Mouse (Mus musculus): ENCODE data around the gene Magi1. TPM values are rescaled to one million over a fixed set of nuclear protein-coding genes. Genes with fewer than 3 reads are reported as not detected.

Magi1 gene
- polyA plus RNA-seq, 1 experiment, result 2.1 TPM

DNA sequence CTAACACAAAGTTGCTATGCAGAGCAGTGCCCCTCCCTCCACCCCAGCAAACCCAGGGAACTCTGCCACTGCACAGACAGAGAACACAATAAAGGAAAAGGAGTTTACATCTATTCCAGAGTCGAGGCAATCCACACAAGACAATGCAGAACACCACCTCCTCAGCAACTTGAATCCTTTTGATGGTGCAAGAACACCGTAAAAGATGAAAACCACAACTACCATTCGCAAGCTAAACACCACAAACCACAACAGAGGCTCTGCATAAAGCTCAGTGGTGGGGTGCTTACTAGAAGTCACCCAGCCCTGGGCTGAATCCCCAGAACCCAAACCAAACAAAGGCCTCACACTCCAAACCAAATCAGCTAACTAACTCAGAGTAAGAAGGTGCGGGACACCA, 99.4 kb downstream of the Magi1 start:
- H3K4me3 ChIP-seq (ENCODE audit: control insufficient read depth, insufficient read depth, low read length), result no peak overlapping the region
- H3K36me3 ChIP-seq (ENCODE audit: control insufficient read depth, insufficient read depth, low read length), result no peaks in the 10 kb centered on the region
- H3K4me1 ChIP-seq (replicated peaks; ENCODE audit: control insufficient read depth, insufficient read depth, low read length), result no peaks in the 10 kb centered on the region
- no peaks in the 10 kb centered on the region for H3K27me3 ChIP-seq (ENCODE audit: control insufficient read depth, insufficient read depth, low read length)
- WGBS, result 8% methylated on average over 4 of the region's 4 CpGs
- DNase-seq, result no peak
- TF ChIP-seq CTCF (IDR thresholded peaks at IDR 0.05; ENCODE audit: borderline replicate concordance, control insufficient read depth, extremely low read depth, insufficient read depth, low read length, poor library complexity) (no peak), POLR2A (IDR thresholded peaks at IDR 0.05; ENCODE audit: control insufficient read depth, extremely low read depth, insufficient read depth, low read length, poor library complexity) (no peak)
- H3K27ac ChIP-seq (ENCODE audit: control insufficient read depth, insufficient read depth, low read length), result no peak overlapping the region

DNA sequence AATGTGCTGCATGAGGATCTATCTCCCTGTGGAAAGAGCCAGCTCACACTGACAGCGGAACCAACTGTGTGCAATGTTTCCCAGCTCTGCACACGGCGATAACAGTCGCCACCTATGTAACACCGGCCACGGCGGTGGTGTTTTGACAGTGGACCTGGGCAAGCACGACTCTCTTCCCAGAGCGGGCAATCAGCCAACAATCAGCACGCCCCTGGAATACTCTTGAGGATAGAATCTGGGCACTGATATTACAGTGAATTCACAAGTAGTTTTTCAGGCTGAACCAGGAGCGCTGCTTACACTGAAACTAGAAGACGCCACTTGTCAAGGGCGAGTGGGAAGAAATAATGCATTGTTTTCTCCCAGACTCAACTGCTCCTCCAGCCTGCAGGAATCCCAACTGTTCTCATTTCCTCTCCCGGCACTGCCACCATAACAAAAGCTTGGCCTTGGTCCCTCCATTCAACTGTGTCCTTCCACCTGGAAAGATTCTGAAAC, 100.3 kb downstream of the Magi1 start:
- no peaks in the 10 kb centered on the region for H3K36me3 ChIP-seq (ENCODE audit: control insufficient read depth, insufficient read depth, low read length)
- H3K27ac ChIP-seq (ENCODE audit: control insufficient read depth, insufficient read depth, low read length), result no peak overlapping the region
- no peaks in the 10 kb centered on the region for H3K27me3 ChIP-seq (ENCODE audit: control insufficient read depth, insufficient read depth, low read length)
- 68% methylated on average over 14 of the region's 14 CpGs for WGBS
- no peaks in the 10 kb centered on the region for H3K4me1 ChIP-seq (replicated peaks; ENCODE audit: control insufficient read depth, insufficient read depth, low read length)
- no peak for TF ChIP-seq CTCF (IDR thresholded peaks at IDR 0.05; ENCODE audit: borderline replicate concordance, control insufficient read depth, extremely low read depth, insufficient read depth, low read length, poor library complexity)
- TF ChIP-seq POLR2A (IDR thresholded peaks at IDR 0.05; ENCODE audit: control insufficient read depth, extremely low read depth, insufficient read depth, low read length, poor library complexity), result no peak
- DNase-seq, result no peak
- H3K4me3 ChIP-seq (ENCODE audit: control insufficient read depth, insufficient read depth, low read length), result no peak overlapping the region

DNA sequence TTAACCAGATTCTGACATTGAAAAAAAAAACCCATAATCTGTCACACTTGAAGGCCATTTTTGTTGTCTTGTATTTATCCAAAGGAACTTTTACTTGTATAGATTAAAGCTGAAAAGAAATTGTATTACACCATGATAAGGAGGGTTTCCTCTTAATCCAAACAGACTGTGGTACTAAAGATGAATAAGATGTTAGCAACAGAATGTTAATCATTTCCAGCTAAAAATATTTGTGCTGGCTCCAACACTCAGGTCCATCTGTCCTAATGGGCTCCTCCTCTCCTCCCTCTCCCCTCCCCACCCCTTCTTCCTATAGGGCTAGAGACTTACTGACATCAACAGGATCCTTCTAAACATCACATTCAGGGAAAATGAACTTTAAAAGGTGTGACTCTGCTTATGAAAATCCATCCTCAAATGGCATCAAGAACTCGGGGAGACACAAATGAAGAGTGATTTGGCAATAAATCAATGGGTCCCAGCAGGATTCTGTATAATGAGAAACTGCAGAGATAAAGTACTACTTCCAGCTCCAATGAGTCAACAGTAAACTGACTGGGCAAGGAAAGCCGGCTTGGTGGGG, 102.0 kb downstream of the Magi1 start:
- no peak for TF ChIP-seq CTCF (IDR thresholded peaks at IDR 0.05; ENCODE audit: borderline replicate concordance, control insufficient read depth, extremely low read depth, insufficient read depth, low read length, poor library complexity)
- no peak for TF ChIP-seq POLR2A (IDR thresholded peaks at IDR 0.05; ENCODE audit: control insufficient read depth, extremely low read depth, insufficient read depth, low read length, poor library complexity)
- Histone ChIP-seq H3K4me1 (replicated peaks; ENCODE audit: control insufficient read depth, insufficient read depth, low read length) (no peaks in the 10 kb centered on the region), H3K27me3 (ENCODE audit: control insufficient read depth, insufficient read depth, low read length) (no peaks in the 10 kb centered on the region), H3K36me3 (ENCODE audit: control insufficient read depth, insufficient read depth, low read length) (no peaks in the 10 kb centered on the region), H3K4me3 (ENCODE audit: control insufficient read depth, insufficient read depth, low read length) (no peak overlapping the region), H3K27ac (ENCODE audit: control insufficient read depth, insufficient read depth, low read length) (no peak overlapping the region)
- no peak for DNase-seq
- WGBS, result 54% methylated on average over 2 of the region's 2 CpGs

DNA sequence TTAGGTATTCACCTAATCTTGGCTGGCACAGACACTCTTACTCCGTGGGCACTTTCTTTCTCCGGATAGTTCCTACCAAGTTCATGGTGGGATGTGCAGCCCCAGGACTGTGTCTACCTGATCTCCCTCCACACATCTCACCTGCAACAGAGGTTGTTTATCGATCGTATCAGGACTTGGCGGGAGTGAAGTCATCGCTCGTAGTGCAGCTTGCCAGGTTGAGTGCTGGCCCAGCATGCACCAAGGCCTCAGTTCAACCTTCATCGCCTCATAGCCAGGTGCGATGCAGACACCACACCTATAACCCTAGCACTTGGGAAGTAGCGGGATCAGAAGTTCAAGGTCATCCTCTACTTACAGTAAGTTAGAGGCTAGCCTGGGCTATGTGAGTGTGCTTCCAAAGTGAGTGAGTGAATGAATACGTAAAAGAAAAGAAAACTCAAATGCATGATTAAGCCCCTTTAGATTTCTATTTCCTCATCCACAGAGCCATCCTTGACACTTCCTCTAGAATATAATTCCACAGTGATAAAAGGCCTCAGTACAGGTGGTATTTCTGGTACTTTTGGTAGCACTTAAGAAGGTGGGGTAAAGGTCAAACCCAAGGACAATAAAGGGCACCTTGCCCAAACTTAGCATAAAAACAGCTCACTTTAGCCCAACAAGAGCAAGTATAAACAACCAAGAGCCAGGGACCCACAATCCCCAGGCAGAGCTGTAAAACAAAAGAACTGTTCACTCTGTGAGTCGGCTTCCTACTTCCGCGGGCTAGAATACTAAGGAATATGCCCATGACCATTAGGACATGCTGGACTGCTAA, 103.2 kb downstream of the Magi1 start:
- Histone ChIP-seq H3K4me1 (replicated peaks; ENCODE audit: control insufficient read depth, insufficient read depth, low read length) (no peaks in the 10 kb centered on the region), H3K4me3 (ENCODE audit: control insufficient read depth, insufficient read depth, low read length) (no peak overlapping the region), H3K27ac (ENCODE audit: control insufficient read depth, insufficient read depth, low read length) (no peak overlapping the region), H3K36me3 (ENCODE audit: control insufficient read depth, insufficient read depth, low read length) (no peaks in the 10 kb centered on the region), H3K27me3 (ENCODE audit: control insufficient read depth, insufficient read depth, low read length) (no peaks in the 10 kb centered on the region)
- TF ChIP-seq CTCF (IDR thresholded peaks at IDR 0.05; ENCODE audit: borderline replicate concordance, control insufficient read depth, extremely low read depth, insufficient read depth, low read length, poor library complexity) (no peak), POLR2A (IDR thresholded peaks at IDR 0.05; ENCODE audit: control insufficient read depth, extremely low read depth, insufficient read depth, low read length, poor library complexity) (no peak)
- 84% methylated on average over 14 of the region's 14 CpGs for WGBS
- no peak for DNase-seq

DNA sequence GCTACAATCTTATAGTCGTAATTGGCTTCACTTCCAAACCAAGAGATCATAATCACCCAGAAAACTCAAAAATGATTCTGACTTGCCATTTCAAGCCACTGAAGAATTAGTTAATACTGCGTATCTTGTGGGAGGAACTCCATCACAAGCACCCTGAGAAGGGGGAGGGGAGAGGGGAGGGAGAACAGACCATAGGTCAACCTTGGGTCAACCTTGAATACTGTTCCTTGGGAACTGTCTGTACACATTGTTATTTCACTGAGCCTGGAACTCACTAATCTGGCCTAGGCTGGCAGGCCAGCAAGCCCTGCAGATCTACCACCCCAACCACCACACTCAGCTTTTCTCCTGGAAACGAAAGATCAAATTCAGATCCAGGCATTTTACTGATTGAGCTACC, 106.2 kb downstream of the Magi1 start:
- no peak overlapping the region for H3K27ac ChIP-seq (ENCODE audit: control insufficient read depth, insufficient read depth, low read length)
- no peaks in the 10 kb centered on the region for H3K36me3 ChIP-seq (ENCODE audit: control insufficient read depth, insufficient read depth, low read length)
- no peak for TF ChIP-seq CTCF (IDR thresholded peaks at IDR 0.05; ENCODE audit: borderline replicate concordance, control insufficient read depth, extremely low read depth, insufficient read depth, low read length, poor library complexity)
- TF ChIP-seq POLR2A (IDR thresholded peaks at IDR 0.05; ENCODE audit: control insufficient read depth, extremely low read depth, insufficient read depth, low read length, poor library complexity), result no peak
- no peak overlapping the region for H3K4me3 ChIP-seq (ENCODE audit: control insufficient read depth, insufficient read depth, low read length)
- no peak for DNase-seq
- H3K27me3 ChIP-seq (ENCODE audit: control insufficient read depth, insufficient read depth, low read length), result no peaks in the 10 kb centered on the region
- H3K4me1 ChIP-seq (replicated peaks; ENCODE audit: control insufficient read depth, insufficient read depth, low read length), result no peaks in the 10 kb centered on the region
- 87% methylated on average over 3 of the region's 3 CpGs for WGBS

DNA sequence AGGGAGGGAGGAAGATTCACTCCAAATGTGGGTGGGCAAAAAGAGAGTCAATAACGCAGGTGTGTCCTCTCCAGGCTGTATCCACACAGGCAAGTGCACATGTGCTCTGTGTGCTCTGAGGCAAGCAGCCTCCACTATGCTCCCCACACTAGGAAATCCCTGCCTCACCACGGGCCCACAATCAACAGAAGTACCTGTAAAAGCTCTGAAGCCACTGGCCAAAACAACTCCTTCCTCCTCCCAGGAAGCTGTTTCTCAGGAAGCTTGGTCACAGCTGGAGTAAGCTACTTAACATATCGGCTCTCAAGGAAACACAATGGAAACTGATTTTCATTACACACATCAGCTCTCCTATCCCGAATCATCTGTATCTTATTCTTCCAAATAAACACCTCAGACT, 107.0 kb downstream of the Magi1 start:
- TF ChIP-seq POLR2A (IDR thresholded peaks at IDR 0.05; ENCODE audit: control insufficient read depth, extremely low read depth, insufficient read depth, low read length, poor library complexity), result no peak
- TF ChIP-seq CTCF (IDR thresholded peaks at IDR 0.05; ENCODE audit: borderline replicate concordance, control insufficient read depth, extremely low read depth, insufficient read depth, low read length, poor library complexity), result no peak
- no peak overlapping the region for H3K27ac ChIP-seq (ENCODE audit: control insufficient read depth, insufficient read depth, low read length)
- H3K4me3 ChIP-seq (ENCODE audit: control insufficient read depth, insufficient read depth, low read length), result no peak overlapping the region
- H3K27me3 ChIP-seq (ENCODE audit: control insufficient read depth, insufficient read depth, low read length), result no peaks in the 10 kb centered on the region
- WGBS, result 31% methylated on average over 4 of the region's 4 CpGs
- H3K36me3 ChIP-seq (ENCODE audit: control insufficient read depth, insufficient read depth, low read length), result no peaks in the 10 kb centered on the region
- no peak for DNase-seq
- no peaks in the 10 kb centered on the region for H3K4me1 ChIP-seq (replicated peaks; ENCODE audit: control insufficient read depth, insufficient read depth, low read length)

All from thymus, adult 2 months (tissue).